Mouse (Mus musculus): ENCODE results near the gene Dcdc2b. TPM values are rescaled to one million over a fixed set of nuclear protein-coding genes. Genes with fewer than 3 reads are reported as not detected.
A peak's percentile ranks its signal among the peaks of the same experiment; 100 is the strongest.

Dcdc2b gene
- total and polyA plus RNA-seq, 2 experiments from 2014 or later: 3.0 to 4.5 TPM

- Histone ChIP-seq H3K4me1 (ENCODE audit: insufficient read depth) (peaks cover 15% of the 10 kb centered on the region; the same call in 1 of the 2 replicates), H3K4me2 (ENCODE audit: low read depth) (peak within 1 kb of the TSS; percentile 79), H3K9ac (peak within 1 kb of the TSS; percentile 86), H3K4me3 (ENCODE audit: low read depth, low read length) (peak within 1 kb of the TSS; percentile 77), H3K36me3 (ENCODE audit: insufficient read depth) (peaks cover 26% of the 10 kb centered on the region), H3K9me3 (ENCODE audit: low read length) (no peaks in the 10 kb centered on the region), H3K27ac (ENCODE audit: low read depth, low read length) (peak within 1 kb of the TSS; percentile 77), H3K27me3 (ENCODE audit: insufficient read depth, low read length) (no peaks in the 10 kb centered on the region)
- DNase-seq (peak; percentile 89), ATAC-seq (peak; percentile 99)
- TF ChIP-seq CTCF (IDR thresholded peaks at IDR 0.05; ENCODE audit: low read depth): peak; percentile 43
- WGBS: 2% methylated on average over 73 of the region's 74 CpGs
These were observed 13.6 kb downstream of the Dcdc2b start, which contains the start of the genes Eif3i and Tmem234 for GRCm38 (mm10) chr4:129600233-129601158. Gene Eif3i, minus strand, starts transcription at chr4:129600648. Gene Tmem234, plus strand, starts transcription at chr4:129600668.

- H3K9me3 ChIP-seq (ENCODE audit: low read length): no peaks in the 10 kb centered on the region
- H3K4me2 ChIP-seq (ENCODE audit: low read depth): no peak overlapping the region
- 79% methylated on average over 4 of the region's 4 CpGs for WGBS
- no peak overlapping the region for H3K4me3 ChIP-seq (ENCODE audit: low read depth, low read length)
- no peak overlapping the region for H3K9ac ChIP-seq
- ATAC-seq: no peak
- peaks cover 32% of the 10 kb centered on the region for H3K36me3 ChIP-seq (ENCODE audit: insufficient read depth)
- no peak for TF ChIP-seq CTCF (IDR thresholded peaks at IDR 0.05; ENCODE audit: low read depth)
- H3K27ac ChIP-seq (ENCODE audit: low read depth, low read length): no peak overlapping the region
- H3K4me1 ChIP-seq (ENCODE audit: insufficient read depth): no peaks in the 10 kb centered on the region
- no peaks in the 10 kb centered on the region for H3K27me3 ChIP-seq (ENCODE audit: insufficient read depth, low read length)
- DNase-seq: no peak
These were observed 25.2 kb downstream of the Dcdc2b start for GRCm38 (mm10) chr4:129588865-129589264.

GRCm38 (mm10) chr4:129586943-129587342 is 27.1 kb downstream of the Dcdc2b start:
- H3K4me3 ChIP-seq (ENCODE audit: low read depth, low read length): no peak overlapping the region
- TF ChIP-seq CTCF (IDR thresholded peaks at IDR 0.05; ENCODE audit: low read depth): no peak
- DNase-seq: no peak
- H3K36me3 ChIP-seq (ENCODE audit: insufficient read depth): peaks cover 17% of the 10 kb centered on the region
- WGBS: 15% methylated on average over 1 of the region's 1 CpGs
- H3K4me2 ChIP-seq (ENCODE audit: low read depth): no peak overlapping the region
- no peaks in the 10 kb centered on the region for H3K9me3 ChIP-seq (ENCODE audit: low read length)
- no peak for ATAC-seq
- no peaks in the 10 kb centered on the region for H3K4me1 ChIP-seq (ENCODE audit: insufficient read depth)
- no peaks in the 10 kb centered on the region for H3K27me3 ChIP-seq (ENCODE audit: insufficient read depth, low read length)
- H3K27ac ChIP-seq (ENCODE audit: low read depth, low read length): no peak overlapping the region
- no peak overlapping the region for H3K9ac ChIP-seq

GRCm38 (mm10) chr4:129585773-129586172 is 28.3 kb downstream of the Dcdc2b start:
- Histone ChIP-seq H3K9ac (no peak overlapping the region), H3K9me3 (ENCODE audit: low read length) (no peaks in the 10 kb centered on the region), H3K4me2 (ENCODE audit: low read depth) (peak overlapping the region; percentile 60; the same call in 1 of the 2 replicates), H3K4me3 (ENCODE audit: low read depth, low read length) (no peak overlapping the region), H3K36me3 (ENCODE audit: insufficient read depth) (peaks cover 5% of the 10 kb centered on the region), H3K4me1 (ENCODE audit: insufficient read depth) (no peaks in the 10 kb centered on the region), H3K27me3 (ENCODE audit: insufficient read depth, low read length) (no peaks in the 10 kb centered on the region), H3K27ac (ENCODE audit: low read depth, low read length) (no peak overlapping the region)
- WGBS: 85% methylated on average over 9 of the region's 9 CpGs
- no peak for DNase-seq
- no peak for ATAC-seq
- no peak for TF ChIP-seq CTCF (IDR thresholded peaks at IDR 0.05; ENCODE audit: low read depth)

- peak; percentile 69 for TF ChIP-seq CTCF (IDR thresholded peaks at IDR 0.05; ENCODE audit: low read depth)
- Histone ChIP-seq H3K4me2 (ENCODE audit: low read depth) (peak overlapping the region; percentile 60), H3K27me3 (ENCODE audit: insufficient read depth, low read length) (no peaks in the 10 kb centered on the region), H3K9me3 (ENCODE audit: low read length) (no peaks in the 10 kb centered on the region), H3K9ac (peak overlapping the region; percentile 31), H3K36me3 (ENCODE audit: insufficient read depth) (no peaks in the 10 kb centered on the region), H3K27ac (ENCODE audit: low read depth, low read length) (peak overlapping the region; percentile 36; the same call in 1 of the 2 replicates), H3K4me3 (ENCODE audit: low read depth, low read length) (peak overlapping the region; percentile 33), H3K4me1 (ENCODE audit: insufficient read depth) (no peaks in the 10 kb centered on the region)
- WGBS: 2% methylated on average over 36 of the region's 36 CpGs
- DNase-seq (peak; percentile 72), ATAC-seq (peak; percentile 75)
These were observed 29.0 kb downstream of the Dcdc2b start for GRCm38 (mm10) chr4:129584884-129585608.

GRCm38 (mm10) chr4:129584370-129584769 is 29.7 kb downstream of the Dcdc2b start:
- ATAC-seq (no peak), DNase-seq (no peak)
- no peak for TF ChIP-seq CTCF (IDR thresholded peaks at IDR 0.05; ENCODE audit: low read depth)
- Histone ChIP-seq H3K4me3 (ENCODE audit: low read depth, low read length) (peak overlapping the region; percentile 33; the same call in 1 of the 2 replicates), H3K4me2 (ENCODE audit: low read depth) (peak overlapping the region; percentile 60), H3K27ac (ENCODE audit: low read depth, low read length) (no peak overlapping the region), H3K36me3 (ENCODE audit: insufficient read depth) (no peaks in the 10 kb centered on the region), H3K4me1 (ENCODE audit: insufficient read depth) (no peaks in the 10 kb centered on the region), H3K27me3 (ENCODE audit: insufficient read depth, low read length) (no peaks in the 10 kb centered on the region), H3K9me3 (ENCODE audit: low read length) (no peaks in the 10 kb centered on the region), H3K9ac (no peak overlapping the region)
- WGBS: 61% methylated on average over 1 of the region's 1 CpGs

All from forebrain, postnatal 0 days (tissue).